Mouse (Mus musculus): ENCODE measurements at regions not wholly inside any gene's neighbourhood (a gene's known extent, or its start where the extent isn't known, plus 50 kb on each side); places are given as distances from the start of the nearest gene placed in this dataset.

DNA sequence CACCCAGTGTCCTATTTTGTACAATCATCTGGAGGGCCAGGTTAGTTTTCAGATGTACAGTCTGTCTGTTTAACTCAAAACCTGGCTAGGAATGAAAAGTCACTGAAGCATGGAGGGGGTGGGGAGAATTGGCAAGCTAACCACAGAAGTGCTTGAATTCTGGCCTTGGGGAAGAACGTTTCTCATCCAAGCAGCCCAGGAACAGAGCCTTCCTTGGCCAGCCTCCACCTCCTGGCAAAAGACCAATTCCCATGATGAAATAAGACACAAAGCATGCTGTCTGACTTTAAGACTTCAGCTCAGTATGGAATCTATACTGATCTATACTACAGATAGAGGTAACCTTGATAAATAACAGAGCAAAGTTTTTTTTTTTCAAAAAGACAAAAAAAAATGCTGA is 80.3 kb upstream of the Zfp648 start:
- no peak for TF ChIP-seq CTCF (IDR thresholded peaks at IDR 0.05; ENCODE audit: insufficient read depth, low read depth, low read length)
- no peak for TF ChIP-seq POLR2A (IDR thresholded peaks at IDR 0.05; ENCODE audit: insufficient read depth, low read depth, low read length)
